Mouse (Mus musculus): Measurements from ENCODE around the gene Olfr549. TPM values are rescaled to one million over a fixed set of nuclear protein-coding genes. Genes with fewer than 3 reads are reported as not detected.

Gene Olfr549
- polyA plus RNA-seq, 1 experiment from 2014 or later, result not detected

Other genes with a start within 250 kb of the Olfr549 start
- gene Rrm1, start 108.2 kb upstream of the Olfr549 start, polyA plus RNA-seq (2016; fragmentation: Nextera tagmentation; extraction: Ambion mirVana), result 166 and 169 TPM in 2 replicates
- gene Olfr543, start 68.2 kb upstream of the Olfr549 start, polyA plus RNA-seq (2016; fragmentation: Nextera tagmentation; extraction: Ambion mirVana), result 0.46 and 0.80 TPM in 2 replicates
- gene Olfr544, start 61.6 kb upstream of the Olfr549 start, polyA plus RNA-seq (2016; fragmentation: Nextera tagmentation; extraction: Ambion mirVana), result 0.20 and 0.24 TPM in 2 replicates
- 0.11 and 0.14 TPM in 2 replicates for gene Olfr545, start 50.3 kb upstream of the Olfr549 start, polyA plus RNA-seq (2016; fragmentation: Nextera tagmentation; extraction: Ambion mirVana)
- not detected in 2 replicates for gene Olfr547, start 15.1 kb upstream of the Olfr549 start, polyA plus RNA-seq (2016; fragmentation: Nextera tagmentation; extraction: Ambion mirVana)
- gene Olfr548-ps1, start 9.0 kb upstream of the Olfr549 start, polyA plus RNA-seq (2016; fragmentation: Nextera tagmentation; extraction: Ambion mirVana), result not detected in 2 replicates
- 0.26 and 0.94 TPM in 2 replicates for gene Trim21, start 15.6 kb downstream of the Olfr549 start, polyA plus RNA-seq (2016; fragmentation: Nextera tagmentation; extraction: Ambion mirVana)
- gene Olfr550, start 21.6 kb downstream of the Olfr549 start, polyA plus RNA-seq (2016; fragmentation: Nextera tagmentation; extraction: Ambion mirVana), result not detected in 2 replicates
- not detected in 2 replicates for gene Olfr551, start 42.0 kb downstream of the Olfr549 start, polyA plus RNA-seq (2016; fragmentation: Nextera tagmentation; extraction: Ambion mirVana)
- gene Olfr552, start 47.9 kb downstream of the Olfr549 start, polyA plus RNA-seq (2016; fragmentation: Nextera tagmentation; extraction: Ambion mirVana), result not detected in 2 replicates
- gene Olfr553, start 68.3 kb downstream of the Olfr549 start, polyA plus RNA-seq (2016; fragmentation: Nextera tagmentation; extraction: Ambion mirVana), result not detected in 2 replicates
- gene Olfr554, start 88.6 kb downstream of the Olfr549 start, polyA plus RNA-seq (2016; fragmentation: Nextera tagmentation; extraction: Ambion mirVana), result not detected in 2 replicates
- not detected in 2 replicates for gene Olfr555, start 109.0 kb downstream of the Olfr549 start, polyA plus RNA-seq (2016; fragmentation: Nextera tagmentation; extraction: Ambion mirVana)
- not detected in 2 replicates for gene Olfr556, start 115.0 kb downstream of the Olfr549 start, polyA plus RNA-seq (2016; fragmentation: Nextera tagmentation; extraction: Ambion mirVana)
- gene Trim68, start 137.5 kb downstream of the Olfr549 start, polyA plus RNA-seq (2016; fragmentation: Nextera tagmentation; extraction: Ambion mirVana), result 9.5 and 9.6 TPM in 2 replicates
- gene Olfr557, start 146.0 kb downstream of the Olfr549 start, polyA plus RNA-seq (2016; fragmentation: Nextera tagmentation; extraction: Ambion mirVana), result not detected in 2 replicates
- gene Olfr558, start 152.3 kb downstream of the Olfr549 start, polyA plus RNA-seq (2016; fragmentation: Nextera tagmentation; extraction: Ambion mirVana), result not detected in 2 replicates
- not detected in 2 replicates for gene Olfr33, start 169.2 kb downstream of the Olfr549 start, polyA plus RNA-seq (2016; fragmentation: Nextera tagmentation; extraction: Ambion mirVana)
- gene Olfr559, start 177.6 kb downstream of the Olfr549 start, polyA plus RNA-seq (2016; fragmentation: Nextera tagmentation; extraction: Ambion mirVana), result not detected in 2 replicates
- gene Olfr560, start 209.5 kb downstream of the Olfr549 start, polyA plus RNA-seq (2016; fragmentation: Nextera tagmentation; extraction: Ambion mirVana), result not detected in 2 replicates
- not detected in 2 replicates for gene Olfr78, start 209.6 kb downstream of the Olfr549 start, polyA plus RNA-seq (2016; fragmentation: Nextera tagmentation; extraction: Ambion mirVana)
- not detected in 2 replicates for gene Olfr561, start 221.4 kb downstream of the Olfr549 start, polyA plus RNA-seq (2016; fragmentation: Nextera tagmentation; extraction: Ambion mirVana)